Mouse (Mus musculus): ENCODE data around the gene Tuba1b. TPM values are rescaled to one million over a fixed set of nuclear protein-coding genes. Genes with fewer than 3 reads are reported as not detected.

Tuba1b gene
- total and polyA plus RNA-seq, 3 experiments: 1,149 to 2,960 (median 2,851) TPM

- TF ChIP-seq POLR2AphosphoS2 (IDR thresholded peaks at IDR 0.05; ENCODE audit: low read depth, low read length): peak; percentile 97
Measured at GRCm38 (mm10) chr15:98953401-98954356, 19.3 kb upstream of the Tuba1b start, which contains the start of the genes Gm49450 and Tuba1a (continued).

- peak overlapping the region; percentile 49 to 88 (median 75) for H3K4me3 ChIP-seq (replicated peaks in 1 of 3; ENCODE audit: low read depth in 2 of 3, low read length in 2 of 3, poor library complexity in 1 of 3)
- peaks cover 6% of the 10 kb centered on the region; the same call in 1 of the 2 replicates for H3K79me2 ChIP-seq (replicated peaks; ENCODE audit: control insufficient read depth, extremely low read depth, insufficient read depth, poor library complexity, severe bottlenecking)
- H3K27me3 ChIP-seq (replicated peaks): no peaks in the 10 kb centered on the region
- peaks cover 8 to 18% of the 10 kb centered on the region in 2 experiments for H3K36me3 ChIP-seq (replicated peaks in 1 of 2; ENCODE audit: control insufficient read depth in 1 of 2, insufficient read depth in 1 of 2, low read length in 1 of 2)
- H3K9ac ChIP-seq (ENCODE audit: insufficient read depth, low read depth): peak overlapping the region; percentile 65
- no peak for DNase-seq (ENCODE audit: extremely low read depth)
- H3K4me1 ChIP-seq (ENCODE audit: control insufficient read depth in 1 of 2, insufficient read depth in 2 of 2): peaks cover 5 to 36% of the 10 kb centered on the region in 2 experiments
- peak overlapping the region; percentile 87 for H3K27ac ChIP-seq (ENCODE audit: insufficient read depth, low read depth)
- H3K9me3 ChIP-seq (replicated peaks; ENCODE audit: low read length): no peaks in the 10 kb centered on the region
- peak overlapping the region; percentile 68 for H3K4me2 ChIP-seq (ENCODE audit: insufficient read depth, low read depth, poor library complexity, severe bottlenecking)
- in situ Hi-C loops (cut with MboI; ENCODE audit: low pct_ligation_motif_present, low pct_unique_long_range_greater_than_20kb, low sequenced_read_pairs): no loop called here
- dilution Hi-C loops (cut with MboI; ENCODE audit: extremely low pct_ligation_motif_present, extremely low pct_unique_long_range_greater_than_20kb, low sequenced_read_pairs): no loop called here
- TF ChIP-seq JUN (IDR thresholded peaks at IDR 0.05; ENCODE audit: insufficient read depth, low read depth, low read length) (no peak), TCF12 (IDR thresholded peaks at IDR 0.05; ENCODE audit: low read depth, low read length) (no peak), POLR2A (IDR thresholded peaks at IDR 0.05; ENCODE audit: low read depth, low read length) (no peak), JUND (conservative IDR thresholded peaks at IDR 0.05; ENCODE audit: low read depth, low read length) (no peak), POLR2AphosphoS2 (IDR thresholded peaks at IDR 0.05; ENCODE audit: low read depth, low read length) (no peak), UBTF (IDR thresholded peaks at IDR 0.05; ENCODE audit: low read depth, low read length) (no peak), USF1 (IDR thresholded peaks at IDR 0.05; ENCODE audit: low read depth, low read length) (no peak), NRF1 (IDR thresholded peaks at IDR 0.05; ENCODE audit: low read depth, low read length) (peak; percentile 50; the same call in 1 of the 2 replicates), TBP (conservative IDR thresholded peaks at IDR 0.05; ENCODE audit: low read depth, low read length) (0 out of 2 replicates have a peak, but pooled peaks have one; percentile 19), MAFK (IDR thresholded peaks at IDR 0.05; ENCODE audit: insufficient replicate concordance, low read length) (no peak), GABPA (IDR thresholded peaks at IDR 0.05; ENCODE audit: insufficient replicate concordance, low read depth, low read length) (no peak), ZMIZ1 (IDR thresholded peaks at IDR 0.05; ENCODE audit: low read depth, low read length) (no peak), RAD21 (IDR thresholded peaks at IDR 0.05; ENCODE audit: low read depth, low read length) (no peak; the same call in 1 of the 2 replicates), E2F4 (IDR thresholded peaks at IDR 0.05; ENCODE audit: insufficient replicate concordance, low read depth, low read length) (no peak), CTCF (conservative IDR thresholded peaks at IDR 0.05 in 1 of 2, IDR thresholded peaks at IDR 0.05 in 1 of 2; ENCODE audit: low read depth in 2 of 2, low read length in 2 of 2) (peak in 1 of 2 experiments; percentile 45; a peak in 2 of 4 replicates), PAX5 (IDR thresholded peaks at IDR 0.05; ENCODE audit: low read length) (no peak), ELF1 (IDR thresholded peaks at IDR 0.05; ENCODE audit: low read depth, low read length) (peak; percentile 72), CHD1 (IDR thresholded peaks at IDR 0.05; ENCODE audit: low read depth, low read length) (no peak; the same call in none of the 2 replicates), MEF2A (IDR thresholded peaks at IDR 0.05; ENCODE audit: borderline replicate concordance, low read depth, low read length) (no peak), MXI1 (IDR thresholded peaks at IDR 0.05; ENCODE audit: low read depth, low read length) (peak; percentile 75; the same call in 1 of the 2 replicates), BHLHE40 (IDR thresholded peaks at IDR 0.05; ENCODE audit: low read depth, low read length) (no peak), SIN3A (IDR thresholded peaks at IDR 0.05; ENCODE audit: low read length) (peak; percentile 93), ZKSCAN1 (IDR thresholded peaks at IDR 0.05; ENCODE audit: borderline replicate concordance, low read depth, low read length) (no peak), MAX (IDR thresholded peaks at IDR 0.05; ENCODE audit: low read length) (no peak), EP300 (IDR thresholded peaks at IDR 0.05; ENCODE audit: low read length) (no peak), HCFC1 (IDR thresholded peaks at IDR 0.05; ENCODE audit: low read depth, low read length) (peak; percentile 3; the same call in 1 of the 2 replicates), ZC3H11A (IDR thresholded peaks at IDR 0.05; ENCODE audit: low read depth, low read length) (no peak), ZNF384 (IDR thresholded peaks at IDR 0.05; ENCODE audit: low read depth, low read length) (peak; percentile 86), MYC (IDR thresholded peaks at IDR 0.05; ENCODE audit: low read depth, low read length) (0 out of 2 replicates have a peak, but pooled peaks have one; percentile 10), SMC3 (IDR thresholded peaks at IDR 0.05; ENCODE audit: low read depth, low read length) (peak; percentile 13), MAZ (IDR thresholded peaks at IDR 0.05; ENCODE audit: low read depth, low read length) (no peak; the same call in 1 of the 2 replicates), ETS1 (conservative IDR thresholded peaks at IDR 0.05; ENCODE audit: low read depth, low read length) (peak; percentile 4; the same call in 1 of the 2 replicates), NELFE (IDR thresholded peaks at IDR 0.05; ENCODE audit: low read depth, low read length) (no peak), CHD2 (IDR thresholded peaks at IDR 0.05; ENCODE audit: low read length) (peak; percentile 60)
Measured at GRCm38 (mm10) chr15:98952751-98953400, 18.5 kb upstream of the Tuba1b start.

All from CH12.LX (cell line).